Mouse (Mus musculus): ENCODE measurements at regions not wholly inside any gene's neighbourhood (a gene's known extent, or its start where the extent isn't known, plus 50 kb on each side); places are given as distances from the start of the nearest gene placed in this dataset.
"Not testable (repeated sequence)": the region's sequence is repeated elsewhere in the genome, so short reads cannot be mapped to it uniquely, and the experiment has no call there.

DNA sequence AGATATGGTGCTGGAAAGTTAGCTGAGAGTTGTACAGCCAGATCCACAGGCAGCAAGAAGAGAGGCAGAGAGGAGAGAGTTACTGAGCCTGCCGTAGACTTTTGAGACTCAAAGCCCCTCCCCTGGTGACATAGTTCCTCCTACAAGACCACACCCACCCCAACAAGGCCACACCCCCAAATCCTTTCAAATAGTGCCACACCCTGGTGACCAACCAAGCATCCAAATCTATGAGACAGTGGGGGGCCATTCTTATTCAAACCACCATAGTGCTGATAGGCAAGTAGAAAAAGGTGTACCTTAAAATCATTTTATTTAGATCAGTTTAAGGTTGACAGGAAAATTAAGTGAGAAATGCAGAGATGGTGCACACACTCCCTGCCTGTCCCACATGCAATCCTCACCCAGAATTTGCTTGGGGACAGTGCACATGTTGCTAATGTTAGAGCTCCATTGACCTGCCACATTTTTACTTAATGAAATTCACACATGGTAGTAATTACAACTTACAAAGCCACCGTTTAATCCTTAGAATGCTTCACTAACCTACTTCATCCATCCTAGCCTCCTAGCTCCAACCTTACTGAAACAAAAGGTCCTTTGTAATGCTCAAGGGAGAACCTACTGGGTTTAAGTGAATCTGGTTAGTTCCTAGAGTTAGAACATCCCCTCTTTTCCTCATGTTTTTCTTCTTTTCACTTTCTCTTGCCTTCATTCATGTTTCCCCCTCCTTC, 86.5 kb downstream of the Phlda1 start:
- no peak for DNase-seq (ENCODE audit: low spot score)

DNA sequence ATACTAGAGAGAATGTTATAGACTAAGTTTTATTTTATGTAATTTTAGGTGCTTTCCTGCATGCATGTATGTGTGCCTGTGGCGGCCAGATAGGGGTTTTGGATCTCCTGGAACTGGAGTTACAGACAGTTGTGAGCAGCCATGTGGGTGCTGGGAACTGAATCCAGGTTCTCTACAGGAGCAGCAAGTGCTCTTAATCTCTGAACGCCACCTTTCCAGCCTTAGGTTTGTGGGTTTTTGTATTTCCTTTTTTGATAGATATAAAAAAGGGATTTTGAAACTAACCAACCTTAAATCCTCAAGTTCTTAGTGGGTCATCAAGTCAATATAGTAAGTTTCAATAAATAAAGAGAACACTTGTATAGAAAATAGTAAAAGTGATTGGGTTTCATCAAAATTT, 87.2 kb downstream of the Phlda1 start:
- no peak for DNase-seq (ENCODE audit: low spot score)

- DNase-seq (ENCODE audit: low spot score) = no peak
These were observed 88.1 kb downstream of the Phlda1 start for GRCm38 (mm10) chr10:111594171-111594570.

DNA sequence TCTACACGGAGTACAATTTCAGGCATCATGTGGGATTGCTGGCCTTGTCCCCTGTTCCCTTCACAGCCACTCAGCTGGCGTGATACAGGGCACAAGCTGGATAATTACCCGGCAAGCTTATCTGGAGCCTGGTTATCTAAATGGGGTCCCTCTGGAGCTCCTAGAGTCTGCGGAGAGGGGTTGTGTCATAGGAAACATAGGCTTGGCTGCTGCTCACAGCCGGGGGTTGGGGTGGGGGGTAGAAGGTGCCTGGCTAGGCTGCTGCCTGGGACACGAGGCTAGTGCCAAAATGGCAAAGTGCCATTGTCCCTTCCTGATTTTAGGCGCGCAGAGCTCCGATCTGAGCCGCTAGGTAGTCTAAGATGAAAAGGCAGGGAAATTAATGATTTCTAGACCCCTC, 88.6 kb downstream of the Phlda1 start:
- DNase-seq (ENCODE audit: low spot score) = no peak

GRCm38 (mm10) chr10:111595513-111595995, 89.5 kb downstream of the Phlda1 start:
- peak; percentile 28 for DNase-seq (ENCODE audit: low spot score)

GRCm38 (mm10) chr10:111598650-111599049, 92.6 kb downstream of the Phlda1 start:
- DNase-seq (ENCODE audit: low spot score) = no peak

- DNase-seq (ENCODE audit: low spot score) = no peak
These were observed 93.5 kb downstream of the Phlda1 start for GRCm38 (mm10) chr10:111599297-111600250.

DNA sequence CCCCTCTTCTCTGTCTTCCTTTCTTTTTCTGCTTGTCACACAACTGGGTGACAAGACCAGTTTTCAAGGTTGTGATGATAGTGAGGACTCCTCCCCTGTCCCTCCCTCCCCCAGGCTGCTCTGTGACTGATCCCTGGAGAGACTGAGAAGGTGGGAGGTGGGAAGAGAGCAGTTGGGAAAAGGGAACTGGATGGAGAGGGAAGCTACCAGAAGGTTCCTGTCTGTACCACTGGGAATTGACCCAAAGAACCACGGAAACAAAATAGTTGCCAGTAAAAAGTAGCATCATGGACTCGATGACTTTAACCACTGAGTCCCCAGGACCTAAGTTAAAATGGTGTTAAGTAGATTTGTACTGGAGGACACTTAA, 94.2 kb downstream of the Phlda1 start:
- no peak for DNase-seq (ENCODE audit: low spot score)

GRCm38 (mm10) chr10:111600677-111601099, 94.6 kb downstream of the Phlda1 start:
- DNase-seq (ENCODE audit: low spot score) = no peak

DNA sequence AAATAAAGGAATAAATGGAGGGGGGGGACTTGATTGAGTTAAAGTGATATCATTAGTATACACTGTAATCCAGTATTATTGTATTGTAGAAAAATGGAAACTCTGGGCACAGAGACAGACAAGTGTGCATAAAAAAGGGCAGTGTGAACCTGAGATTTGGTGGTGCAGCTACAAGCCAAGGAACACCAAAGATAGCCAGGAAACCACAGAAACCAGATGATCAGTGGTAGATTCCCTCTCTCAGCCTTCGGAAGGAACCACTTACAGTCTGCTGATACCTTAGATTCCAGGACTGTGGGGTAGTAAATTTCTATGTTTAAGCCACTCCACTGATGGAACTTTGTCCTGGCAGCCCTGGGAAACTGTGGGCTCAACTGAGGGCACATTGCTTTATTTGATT, 97.1 kb downstream of the Phlda1 start:
- DNase-seq (ENCODE audit: low spot score) = no peak

DNA sequence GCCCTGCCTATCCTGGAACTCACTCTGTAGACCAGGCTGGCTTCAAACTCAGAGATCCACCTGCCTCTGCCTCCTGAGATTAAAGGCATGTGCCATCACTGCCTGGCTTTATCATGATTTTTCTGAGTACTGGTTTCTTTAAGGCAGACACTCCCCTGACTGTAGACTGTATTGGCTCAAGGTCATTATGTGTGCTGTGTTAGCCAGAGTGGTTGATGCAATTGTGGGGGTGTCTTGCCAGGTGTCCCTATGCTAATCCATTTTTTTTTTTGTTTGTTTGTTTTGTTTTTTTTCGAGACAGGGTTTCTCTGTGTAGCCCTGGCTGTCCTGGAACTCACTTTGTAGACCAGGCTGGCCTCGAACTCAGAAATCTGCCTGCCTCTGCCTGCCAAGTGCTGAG, 101.3 kb downstream of the Phlda1 start:
- not testable (repeated sequence) for DNase-seq (ENCODE audit: low spot score)

DNA sequence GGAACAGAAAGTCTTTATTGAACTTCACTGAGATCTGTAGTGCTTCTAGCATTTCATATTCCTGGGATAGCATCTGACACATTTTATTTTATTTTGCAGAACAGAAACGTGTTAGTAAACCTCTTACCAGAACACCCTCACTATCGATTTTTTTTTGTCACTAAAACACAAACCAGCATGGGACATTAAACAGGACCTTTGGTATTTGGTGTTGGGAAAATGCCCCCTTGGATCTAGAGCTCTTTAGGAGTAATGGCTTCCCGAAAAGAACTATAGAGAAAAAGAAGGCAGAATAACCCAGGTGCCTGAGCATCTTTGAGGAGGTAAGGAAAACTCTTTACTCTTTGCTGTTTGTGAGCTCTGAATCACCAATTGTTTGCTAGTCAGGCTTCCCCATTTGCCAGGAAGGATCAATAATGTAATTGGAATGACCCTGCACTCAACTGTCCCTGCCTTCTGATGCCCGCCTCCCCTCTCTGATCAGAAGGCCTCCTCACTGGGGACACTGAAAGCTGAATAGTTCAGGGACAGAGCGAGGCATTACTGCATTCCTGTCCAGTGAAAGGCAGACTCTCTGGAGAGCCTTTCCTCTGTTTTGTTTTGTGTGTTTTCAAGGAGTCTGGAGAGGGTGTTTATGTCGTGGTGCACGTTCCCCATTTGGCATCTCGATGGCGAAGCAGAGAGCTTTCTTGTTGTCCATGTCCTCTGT, 102.5 kb downstream of the Phlda1 start:
- no peak for DNase-seq (ENCODE audit: low spot score)

- DNase-seq (ENCODE audit: low spot score) = no peak
These were observed 103.8 kb downstream of the Phlda1 start for GRCm38 (mm10) chr10:111609889-111610288.

DNA sequence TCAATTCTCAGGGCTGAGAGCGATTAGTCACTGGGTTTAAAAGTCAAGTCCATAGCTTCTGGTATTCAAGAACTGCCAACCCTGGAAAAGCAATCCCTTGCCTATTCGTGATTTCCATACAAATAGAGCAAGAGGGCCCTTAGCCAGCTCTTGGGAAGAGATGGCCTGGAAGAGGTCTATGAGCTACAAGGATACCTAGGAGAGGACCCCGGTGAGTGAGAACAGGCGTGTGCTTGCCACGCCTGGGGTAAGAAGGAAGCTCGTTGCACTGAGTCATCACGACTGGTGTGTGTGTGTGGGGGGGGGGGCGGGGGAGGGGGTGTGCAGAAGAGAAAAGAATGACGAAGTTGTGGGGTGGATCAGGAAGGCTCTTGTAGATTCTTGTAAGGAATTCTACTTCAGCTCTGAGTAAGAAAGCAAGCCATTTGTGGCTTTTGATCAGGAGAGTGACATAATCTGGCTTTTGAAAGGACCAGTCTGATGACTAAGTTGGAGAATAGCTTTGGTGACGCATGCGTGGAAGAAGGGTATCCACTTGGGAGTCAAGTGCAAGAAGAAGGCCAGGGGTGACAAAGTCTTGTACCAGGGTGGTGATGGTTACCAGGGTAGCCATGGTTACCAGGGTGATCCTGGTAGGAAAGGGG, 113.7 kb downstream of the Phlda1 start:
- no peak for DNase-seq (ENCODE audit: low spot score)

DNA sequence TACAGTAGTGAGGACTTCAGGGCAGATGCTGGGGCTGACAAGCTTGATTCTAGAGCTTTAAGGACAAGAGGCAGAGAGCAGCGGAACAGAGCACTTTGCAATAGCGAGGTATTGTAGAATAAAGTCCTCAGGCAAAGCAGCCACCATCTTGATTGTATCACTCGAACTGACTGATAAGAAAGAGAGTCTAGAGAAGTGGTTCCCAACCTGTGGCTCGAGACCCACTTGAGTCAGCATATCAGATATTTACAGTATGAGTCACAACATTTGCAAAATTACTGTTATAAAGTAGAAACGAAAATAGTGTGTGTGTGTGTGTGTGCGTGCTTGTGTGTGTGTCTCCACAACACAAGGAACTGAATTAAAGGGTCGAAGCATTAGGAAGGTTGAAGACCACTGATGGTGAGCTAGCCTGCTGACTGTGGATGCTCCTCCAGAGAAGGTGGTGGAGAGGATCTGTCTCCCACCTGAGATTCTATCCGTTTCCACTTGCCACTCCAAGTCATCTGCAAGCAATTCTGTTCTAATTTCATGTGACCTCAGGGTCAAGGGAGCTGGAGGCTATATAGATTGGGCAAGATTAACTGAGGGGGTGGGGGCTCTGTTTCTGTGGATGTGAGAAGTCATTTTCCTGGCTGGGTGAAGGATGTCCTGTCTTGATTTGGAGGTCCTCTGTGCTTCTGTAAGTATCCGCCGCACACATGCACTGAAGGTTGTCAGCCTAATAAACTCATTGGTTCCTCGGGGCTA, 115.0 kb downstream of the Phlda1 start:
- DNase-seq (ENCODE audit: low spot score) = no peak

DNA sequence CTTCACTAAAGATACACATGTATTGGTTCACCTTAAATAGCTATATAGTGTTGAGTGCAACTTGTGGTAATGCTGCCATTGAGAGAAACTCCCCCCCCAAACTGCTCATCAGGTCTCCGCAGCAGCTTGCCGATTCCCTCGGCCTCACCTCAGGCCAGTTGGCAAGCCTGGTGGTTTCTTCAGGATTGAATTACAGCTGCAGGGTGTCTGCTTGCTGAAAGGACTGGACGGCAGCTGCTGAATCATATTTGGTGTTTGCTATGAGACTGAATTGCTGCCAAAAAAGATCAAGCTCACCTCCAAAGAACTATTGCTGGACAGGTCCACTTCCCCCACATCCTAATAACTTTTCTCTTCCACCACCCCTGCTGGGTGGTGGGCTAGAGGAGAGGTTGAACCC, 116.7 kb downstream of the Phlda1 start:
- no peak for DNase-seq (ENCODE audit: low spot score)

- DNase-seq (ENCODE audit: low spot score) = no peak
These were observed 117.9 kb downstream of the Phlda1 start for GRCm38 (mm10) chr10:111624021-111624420.

- peak; percentile 77 for DNase-seq (ENCODE audit: low spot score)
These were observed 118.5 kb downstream of the Phlda1 start for GRCm38 (mm10) chr10:111624624-111625023.

- no peak for DNase-seq (ENCODE audit: low spot score)
These were observed 119.5 kb downstream of the Phlda1 start for GRCm38 (mm10) chr10:111625573-111625972.

DNA sequence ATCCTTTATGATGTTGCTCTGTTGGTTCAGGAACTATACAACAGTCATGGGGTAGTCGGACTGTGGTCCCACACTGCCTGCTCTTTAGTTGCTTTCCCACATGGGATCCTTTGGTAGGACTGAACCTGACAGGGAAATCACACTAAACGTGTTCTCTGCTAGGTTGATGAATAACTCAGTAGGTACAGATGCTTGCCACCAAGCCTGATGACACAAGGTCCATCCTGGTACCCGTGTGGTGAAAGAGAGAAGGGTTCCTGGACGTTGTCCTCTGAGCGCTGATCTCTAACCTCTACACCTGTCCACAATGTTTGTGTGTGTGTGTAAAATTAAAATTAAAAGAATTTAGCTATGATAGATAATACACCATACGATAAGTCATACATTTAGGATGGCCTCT, 119.9 kb downstream of the Phlda1 start:
- DNase-seq (ENCODE audit: low spot score) = no peak

DNA sequence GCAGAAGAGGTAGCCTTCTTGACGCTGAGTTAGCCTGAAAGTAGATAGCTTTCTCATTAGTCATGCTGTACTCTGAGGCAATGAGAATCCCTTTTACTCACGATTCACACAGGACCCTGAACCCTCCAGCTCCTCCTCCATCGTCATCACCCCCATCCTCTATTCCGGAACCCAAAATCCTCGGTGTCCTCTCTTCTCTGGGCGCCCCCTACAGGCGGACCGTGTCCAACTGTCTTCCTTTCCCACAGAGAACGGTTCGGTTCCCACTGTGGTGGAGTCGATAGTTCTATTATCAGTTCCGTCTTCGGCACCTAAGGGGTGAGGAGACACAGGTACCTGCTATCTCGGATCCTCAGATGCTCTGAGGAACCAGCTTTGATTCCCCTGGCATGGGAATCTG, 130.2 kb downstream of the Phlda1 start:
- DNase-seq (ENCODE audit: low spot score) = no peak
